ENCODE assay signal across 8 mouse cellular contexts in the genomic region with DNA sequence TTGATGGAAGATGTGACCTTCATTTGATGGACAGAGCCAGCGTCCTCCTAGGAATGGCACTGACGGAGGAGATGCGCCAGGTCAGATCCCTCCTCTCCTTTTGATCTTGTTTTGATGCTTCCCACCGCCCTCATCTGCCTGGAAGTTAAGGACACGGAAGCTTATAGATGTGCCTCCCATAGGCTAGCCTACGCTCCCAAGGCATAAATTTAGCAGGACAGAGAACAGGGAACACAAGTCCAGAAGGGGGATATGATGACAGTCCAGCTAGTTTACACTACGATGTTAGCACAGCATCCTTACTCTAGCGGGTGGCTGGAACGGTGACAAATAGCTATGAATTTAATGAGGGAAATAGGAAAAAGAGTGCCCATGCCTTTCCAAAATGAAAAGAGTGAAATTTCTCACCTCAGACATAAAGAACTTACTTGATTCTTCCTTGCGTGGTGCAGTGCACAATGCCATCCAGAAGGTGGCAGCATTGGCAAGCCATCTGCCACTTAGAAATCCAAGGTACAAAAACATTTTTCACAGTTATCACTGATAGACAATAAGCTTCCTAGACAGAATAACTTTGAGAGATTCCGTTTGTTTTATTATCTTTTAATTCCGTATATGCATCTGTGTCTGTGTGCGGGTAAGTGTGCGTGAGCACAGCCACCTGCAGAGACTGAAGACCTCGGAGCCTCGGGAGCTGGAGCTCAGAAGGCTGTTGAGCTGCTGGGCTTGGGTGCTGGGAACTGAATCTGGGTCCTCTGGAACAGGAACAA. TPM values are rescaled to one million over a fixed set of nuclear protein-coding genes. Genes with fewer than 3 reads are reported as not detected.
DNase-seq lines count a peak whose midpoint lies in the region; ATAC-seq and TF ChIP-seq lines count a peak whose summit lies in the region.

No protein-coding gene starts in this region.

- no peak overlapping the region for H3K4me3 ChIP-seq in kidney, embryonic 15.5 days (replicated peaks)
- H3K4me3 ChIP-seq in cortical plate, adult 2 months (ENCODE audit: insufficient read depth, low read length), result no peak overlapping the region
- H3K4me3 ChIP-seq in heart, postnatal 0 days (ENCODE audit: low read depth, low read length), result no peak overlapping the region
- no peak overlapping the region for H3K4me3 ChIP-seq in midbrain, postnatal 0 days (ENCODE audit: low read depth, low read length)

- H3K36me3 ChIP-seq in kidney, embryonic 15.5 days, result no peaks in the 10 kb centered on the region
- H3K36me3 ChIP-seq in heart, postnatal 0 days (replicated peaks; ENCODE audit: control insufficient read depth, insufficient read depth, low read length), result no peaks in the 10 kb centered on the region
- H3K36me3 ChIP-seq in midbrain, postnatal 0 days (ENCODE audit: insufficient read depth, low read length), result no peaks in the 10 kb centered on the region

- H3K9ac ChIP-seq in kidney, embryonic 15.5 days, result no peak overlapping the region
- no peak overlapping the region for H3K9ac ChIP-seq in heart, postnatal 0 days (replicated peaks; ENCODE audit: low read depth, low read length)
- H3K9ac ChIP-seq in midbrain, postnatal 0 days (replicated peaks; ENCODE audit: low read length, poor library complexity, severe bottlenecking), result no peak overlapping the region

- TF ChIP-seq CTCF in cortical plate, adult 2 months (IDR thresholded peaks at IDR 0.05; ENCODE audit: extremely low read depth, insufficient read depth, low read length), result peak; percentile 99
- peak; percentile 92 for TF ChIP-seq CTCF in heart, postnatal 0 days (IDR thresholded peaks at IDR 0.05; ENCODE audit: low read depth)
- TF ChIP-seq CTCF in midbrain, postnatal 0 days (IDR thresholded peaks at IDR 0.05), result peak; percentile 97

- H3K27ac ChIP-seq in kidney, embryonic 15.5 days, result no peak overlapping the region
- H3K27ac ChIP-seq in cortical plate, adult 2 months (ENCODE audit: insufficient read depth, low read length), result no peak overlapping the region
- H3K27ac ChIP-seq in heart, postnatal 0 days (ENCODE audit: low read depth), result no peak overlapping the region
- H3K27ac ChIP-seq in midbrain, postnatal 0 days (ENCODE audit: low read depth, low read length), result no peak overlapping the region

- TF ChIP-seq EP300 in heart, postnatal 0 days (IDR thresholded peaks at IDR 0.05; ENCODE audit: low read depth), result no peak

- H3K27me3 ChIP-seq in kidney, embryonic 15.5 days, result no peaks in the 10 kb centered on the region
- H3K27me3 ChIP-seq in heart, postnatal 0 days (ENCODE audit: control insufficient read depth, insufficient read depth, low read length), result no peaks in the 10 kb centered on the region
- H3K27me3 ChIP-seq in midbrain, postnatal 0 days (ENCODE audit: insufficient read depth, low read length), result no peaks in the 10 kb centered on the region

- no peak overlapping the region for H3K4me2 ChIP-seq in kidney, embryonic 15.5 days
- no peak overlapping the region for H3K4me2 ChIP-seq in heart, postnatal 0 days (ENCODE audit: low read depth, low read length)
- no peak overlapping the region for H3K4me2 ChIP-seq in midbrain, postnatal 0 days (ENCODE audit: low read depth, low read length, poor library complexity, severe bottlenecking)

- WGBS in kidney, embryonic 15.5 days, result 63% methylated on average over 16 of the region's 16 CpGs
- 54% methylated on average over 16 of the region's 16 CpGs for WGBS in heart, postnatal 0 days
- 58% methylated on average over 16 of the region's 16 CpGs for WGBS in midbrain, postnatal 0 days

- ATAC-seq in kidney, embryonic 15.5 days (replicated peaks; ENCODE audit: low FRiP score), result no peak
- ATAC-seq in heart, postnatal 0 days (ENCODE audit: insufficient read depth, low read depth), result no peak
- 0 out of 2 replicates have a peak, but pooled peaks have one; percentile 34 for ATAC-seq in midbrain, postnatal 0 days (ENCODE audit: low FRiP score)

- 0 out of 2 replicates have a peak, but pooled peaks cover 2% of the 10 kb centered on the region for H3K4me1 ChIP-seq in kidney, embryonic 15.5 days
- H3K4me1 ChIP-seq in cortical plate, adult 2 months (ENCODE audit: control insufficient read depth, insufficient read depth, low read length), result no peaks in the 10 kb centered on the region
- peaks cover 7% of the 10 kb centered on the region for H3K4me1 ChIP-seq in heart, postnatal 0 days (ENCODE audit: control insufficient read depth, insufficient read depth)
- H3K4me1 ChIP-seq in midbrain, postnatal 0 days (ENCODE audit: insufficient read depth, low read length), result no peaks in the 10 kb centered on the region

- no peak for TF ChIP-seq POLR2A in cortical plate, adult 2 months (IDR thresholded peaks at IDR 0.05; ENCODE audit: extremely low read depth, insufficient read depth, low read length)

- H3K9me3 ChIP-seq in kidney, embryonic 15.5 days (replicated peaks), result no peaks in the 10 kb centered on the region
- H3K9me3 ChIP-seq in heart, postnatal 0 days (replicated peaks; ENCODE audit: control insufficient read depth, low read length), result no peaks in the 10 kb centered on the region
- no peaks in the 10 kb centered on the region for H3K9me3 ChIP-seq in midbrain, postnatal 0 days (ENCODE audit: low read length)

- peak; percentile 34 for DNase-seq in kidney, adult 11 months
- peak; percentile 79 for DNase-seq in ZHBTc4 (ENCODE audit: low read depth, low spot score)
- peak; percentile 54 for DNase-seq in heart, postnatal 0 days (ENCODE audit: low spot score)
- peak; percentile 45 to 60 for DNase-seq in layer of hippocampus, postnatal 36 days
- peak; percentile 71 for DNase-seq in midbrain, postnatal 0 days (ENCODE audit: low spot score)
- peak; percentile 44 to 79 for DNase-seq in spleen, postnatal 4 days (ENCODE audit: low spot score in 2 of 2)

RNA-seq across cellular contexts. Expression of gene E330021D16Rik, which starts 6.9 kb away (rescaled TPM):
- 1.4 and 2.0 TPM in 2 replicates for polyA plus RNA-seq in kidney, embryonic 15.5 days (2015; fragmentation: Nextera tagmentation; extraction: Ambion mirVana)
- not detected in 2 replicates for polyA plus RNA-seq in cortical plate, adult 2 months (2012; rRNA removed)
- not detected in 2 replicates for total RNA-seq in heart, postnatal 0 days (2014; rRNA removed; ENCODE audit: low replicate concordance)
- polyA plus RNA-seq in heart, postnatal 0 days (2015; fragmentation: Nextera tagmentation; extraction: Ambion mirVana), result not detected in 2 replicates
- not detected for total RNA-seq in layer of hippocampus, postnatal 36 days (2021)
- total RNA-seq in midbrain, postnatal 0 days (2014; rRNA removed), result not detected in 2 replicates
- not detected in 2 replicates for polyA plus RNA-seq in midbrain, postnatal 0 days (2015; fragmentation: Nextera tagmentation; extraction: Ambion mirVana)
